10 mouse cellular contexts compared by ENCODE assay signal in the genomic region with DNA sequence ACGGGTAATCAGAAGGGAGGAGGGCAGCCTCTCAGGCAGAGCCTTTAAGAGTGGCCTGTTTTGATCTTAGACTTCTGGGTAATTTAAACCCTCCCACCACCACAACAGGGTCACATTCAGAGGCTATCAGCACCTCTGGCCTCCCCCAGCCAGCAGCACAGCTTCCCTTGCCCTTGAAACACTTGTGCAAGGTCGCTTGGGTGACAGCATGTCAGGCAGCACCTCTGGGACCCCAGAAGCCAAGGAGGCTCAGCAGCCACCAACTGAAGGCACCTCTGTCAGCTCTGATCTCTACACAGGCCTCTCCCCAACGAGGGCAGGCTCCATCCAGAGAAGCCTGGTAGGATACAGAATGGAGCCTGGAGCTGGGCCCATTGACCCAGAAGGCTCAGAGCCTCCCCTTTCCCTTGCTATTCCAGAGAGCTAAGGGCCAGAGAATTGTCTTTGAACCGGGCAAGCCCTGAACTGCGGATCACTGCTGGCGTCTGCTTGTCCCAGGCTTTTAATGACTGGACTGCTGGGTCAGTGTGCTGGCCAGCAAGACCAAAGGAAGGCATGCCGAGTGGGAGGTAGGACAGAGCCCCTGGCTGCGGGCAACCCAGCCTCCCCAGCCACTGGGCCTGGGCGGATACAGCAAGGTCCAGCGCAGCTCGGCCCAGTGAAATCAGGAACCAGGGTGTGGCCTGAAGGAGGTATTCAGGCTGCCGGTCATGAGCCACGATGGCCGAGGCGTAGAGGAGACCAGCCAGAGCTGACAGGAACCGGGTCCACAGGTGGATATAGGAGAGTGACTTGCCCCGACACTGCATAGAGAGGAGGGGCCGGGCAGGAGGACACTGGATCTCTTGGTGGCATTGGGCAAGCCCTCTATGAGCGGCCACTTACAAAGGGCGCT. TPM values are rescaled to one million over a fixed set of nuclear protein-coding genes. Genes with fewer than 3 reads are reported as not detected.
DNase-seq lines count a peak whose midpoint lies in the region; ATAC-seq lines count a peak whose summit lies in the region.
"Had no signal": no experiment of that assay in that cellular context is flagged by ENCODE, and none has a peak within 500 bp of the region (broad histone marks: within the 10 kb centered on the region; RNA-seq: fewer than 3 reads in every experiment).

No protein-coding gene starts in this region.

- WGBS in embryonic facial prominence, embryonic 15.5 days: 71% methylated on average over 20 of the region's 20 CpGs
- 71% methylated on average over 20 of the region's 20 CpGs for WGBS in midbrain, embryonic 14.5 days

- ATAC-seq in frontal cortex, adult (ENCODE audit: low TSS enrichment): peak; percentile 36
- ATAC-seq in embryonic facial prominence, embryonic 15.5 days (ENCODE audit: insufficient number of reproducible peaks, low FRiP score, low TSS enrichment, low read depth): 0 out of 2 replicates have a peak, but pooled peaks have one; percentile 16
- no peak for ATAC-seq in midbrain, embryonic 14.5 days (ENCODE audit: low FRiP score, low TSS enrichment)

- H3K9me3 ChIP-seq in embryonic facial prominence, embryonic 15.5 days (replicated peaks): no peaks in the 10 kb centered on the region
- H3K9me3 ChIP-seq in midbrain, embryonic 14.5 days (ENCODE audit: control insufficient read depth, low read length): no peaks in the 10 kb centered on the region

- H3K9ac ChIP-seq in embryonic facial prominence, embryonic 15.5 days: no peak overlapping the region
- H3K9ac ChIP-seq in midbrain, embryonic 14.5 days (replicated peaks; ENCODE audit: low read length): no peak overlapping the region

- H3K4me2 ChIP-seq in embryonic facial prominence, embryonic 15.5 days (replicated peaks): no peak overlapping the region
- peak overlapping the region; percentile 17; the same call in 1 of the 2 replicates for H3K4me2 ChIP-seq in midbrain, embryonic 14.5 days (ENCODE audit: low read length)

- peaks cover 11% of the 10 kb centered on the region; the same call in 1 of the 2 replicates for H3K36me3 ChIP-seq in embryonic facial prominence, embryonic 15.5 days
- peaks cover 61% of the 10 kb centered on the region for H3K36me3 ChIP-seq in midbrain, embryonic 14.5 days (ENCODE audit: control insufficient read depth, insufficient read depth, low read length)

- no peaks in the 10 kb centered on the region for H3K4me1 ChIP-seq in embryonic facial prominence, embryonic 15.5 days
- H3K4me1 ChIP-seq in midbrain, embryonic 14.5 days (ENCODE audit: control insufficient read depth, insufficient read depth, low read length): no peaks in the 10 kb centered on the region

- H3K27ac ChIP-seq in embryonic facial prominence, embryonic 15.5 days (replicated peaks): no peak overlapping the region
- no peak overlapping the region for H3K27ac ChIP-seq in midbrain, embryonic 14.5 days (replicated peaks; ENCODE audit: low read depth, low read length)

- no peak for DNase-seq in frontal cortex, postnatal 14 days (ENCODE audit: low spot score in 2 of 2)
- peak; percentile 42 to 49 for DNase-seq in layer of hippocampus, postnatal 10 days (ENCODE audit: low spot score in 2 of 2)
- no peak for DNase-seq in layer of hippocampus, adult 18-20 months (ENCODE audit: low spot score in 2 of 2)
- no peak for DNase-seq in midbrain, embryonic 14.5 days
- DNase-seq in embryo, embryonic 11 days: no peak
- no peak for DNase-seq in gastrocnemius, adult 8-10 months (ENCODE audit: low spot score in 2 of 2)
- DNase-seq: cerebellum, adult 9-10 months had no signal

- no peak overlapping the region for H3K4me3 ChIP-seq in embryonic facial prominence, embryonic 15.5 days (replicated peaks)
- no peak overlapping the region for H3K4me3 ChIP-seq in midbrain, embryonic 14.5 days (replicated peaks; ENCODE audit: low read depth, low read length)
- H3K4me3 ChIP-seq: megakaryocyte, embryonic 14.5 days had no signal

- no peaks in the 10 kb centered on the region for H3K27me3 ChIP-seq in embryonic facial prominence, embryonic 15.5 days
- H3K27me3 ChIP-seq in midbrain, embryonic 14.5 days (ENCODE audit: control insufficient read depth, insufficient read depth, low read length): no peaks in the 10 kb centered on the region

RNA-seq across cellular contexts. Expression of gene Tmem44, which starts 10.3 kb away (rescaled TPM):
- 10 to 100 TPM; 55.9 to 61.6 TPM for total RNA-seq in layer of hippocampus, postnatal 10 days (2021)
- total RNA-seq in layer of hippocampus, adult 18-20 months (2021): 10 to 100 TPM; 27.9 to 33.1 TPM
- polyA plus RNA-seq in embryonic facial prominence, embryonic 15.5 days (2015; fragmentation: Nextera tagmentation; extraction: Ambion mirVana): 18.6 and 19.1 TPM in 2 replicates
- polyA plus RNA-seq in midbrain, embryonic 14.5 days (2014; fragmentation: Nextera tagmentation; extraction: Ambion mirVana): 76.3 and 79.2 TPM in 2 replicates
- total RNA-seq in gastrocnemius, adult 8-10 months (2022): 1 to 10 TPM in 3 of 4 experiments, under 1 TPM in 1; 0.82 to 1.6 (median 1.3) TPM

RNA-seq across cellular contexts. Expression of gene Lsg1, which starts 47.0 kb away (rescaled TPM):
- total RNA-seq in layer of hippocampus, postnatal 10 days (2021): 10 to 100 TPM; 24.4 to 25.6 TPM
- 10 to 100 TPM; 18.6 to 23.3 TPM for total RNA-seq in layer of hippocampus, adult 18-20 months (2021)
- 56.7 and 59.1 TPM in 2 replicates for polyA plus RNA-seq in embryonic facial prominence, embryonic 15.5 days (2015; fragmentation: Nextera tagmentation; extraction: Ambion mirVana)
- 43.2 and 55.0 TPM in 2 replicates for polyA plus RNA-seq in midbrain, embryonic 14.5 days (2014; fragmentation: Nextera tagmentation; extraction: Ambion mirVana)
- total RNA-seq in gastrocnemius, adult 8-10 months (2022): 10 to 100 TPM; 19.6 to 23.0 (median 20.8) TPM

RNA-seq across cellular contexts. Expression of gene Fam43a, which starts 59.2 kb away (rescaled TPM):
- total RNA-seq in layer of hippocampus, postnatal 10 days (2021): 10 to 100 TPM; 14.8 to 16.9 TPM
- total RNA-seq in layer of hippocampus, adult 18-20 months (2021): 10 to 100 TPM; 11.0 to 13.2 TPM
- 26.6 and 28.5 TPM in 2 replicates for polyA plus RNA-seq in embryonic facial prominence, embryonic 15.5 days (2015; fragmentation: Nextera tagmentation; extraction: Ambion mirVana)
- 5.1 and 5.9 TPM in 2 replicates for polyA plus RNA-seq in midbrain, embryonic 14.5 days (2014; fragmentation: Nextera tagmentation; extraction: Ambion mirVana)
- total RNA-seq in gastrocnemius, adult 8-10 months (2022): 1 to 10 TPM; 3.4 to 6.3 (median 4.6) TPM

Comparison
In these comparisons a context has a peak if more than half of its experiments do, and no peak if none do; other contexts are left out.
1. DNase-seq: peak in layer of hippocampus, postnatal 10 days (2 of 2); none in frontal cortex, postnatal 14 days (0 of 2), layer of hippocampus, adult 18-20 months (0 of 2), midbrain, embryonic 14.5 days (single experiment), embryo, embryonic 11 days (single experiment) and gastrocnemius, adult 8-10 months (0 of 2).
2. RNA of gene Tmem44, which starts 10.3 kb away (total RNA-seq): 55.9 to 61.6 TPM in layer of hippocampus, postnatal 10 days and 27.9 to 33.1 TPM in layer of hippocampus, adult 18-20 months; 0.82 to 1.6 TPM in gastrocnemius, adult 8-10 months; every median in the first group is over 10 times any median in the second.